In genomic region chr12:15603885-15604284, GRCm38 (mm10) we compare ENCODE assay signal across 28 mouse cellular contexts.
DNase-seq lines count a peak whose midpoint lies in the region; ATAC-seq and TF ChIP-seq lines count a peak whose summit lies in the region.
"Had no signal": no experiment of that assay in that cellular context is flagged by ENCODE, and none has a peak within 500 bp of the region (broad histone marks: within the 10 kb centered on the region; RNA-seq: fewer than 3 reads in every experiment).

No protein-coding gene starts in this region.

- no peaks in the 10 kb centered on the region for H3K27me3 ChIP-seq in limb, embryonic 10.5 days (ENCODE audit: low read depth, poor library complexity, severe bottlenecking)
- no peaks in the 10 kb centered on the region for H3K27me3 ChIP-seq in midbrain, embryonic 13.5 days
- H3K27me3 ChIP-seq: forebrain, embryonic 15.5 days; heart, embryonic 13.5 days; lung, embryonic 15.5 days; neural tube, embryonic 15.5 days had no signal

- no peaks in the 10 kb centered on the region for H3K36me3 ChIP-seq in limb, embryonic 10.5 days
- no peaks in the 10 kb centered on the region for H3K36me3 ChIP-seq in midbrain, embryonic 13.5 days
- H3K36me3 ChIP-seq: forebrain, embryonic 15.5 days; G1E; heart, embryonic 13.5 days; lung, embryonic 15.5 days; neural tube, embryonic 15.5 days had no signal

- peaks cover 39% of the 10 kb centered on the region for H3K4me1 ChIP-seq in limb, embryonic 10.5 days
- peaks cover 17% of the 10 kb centered on the region for H3K4me1 ChIP-seq in midbrain, embryonic 13.5 days (replicated peaks)

- TF ChIP-seq CTCF in gastrocnemius, adult 2 months (IDR thresholded peaks at IDR 0.05), result no peak
- TF ChIP-seq CTCF in brain, embryonic 14.5 days (IDR thresholded peaks at IDR 0.05; ENCODE audit: borderline replicate concordance, extremely low read depth, insufficient read depth, insufficient read length), result no peak

- H3K4me2 ChIP-seq in midbrain, embryonic 13.5 days (replicated peaks), result no peak overlapping the region
- H3K4me2 ChIP-seq: forebrain, embryonic 15.5 days; heart, embryonic 13.5 days; hindbrain, embryonic 14.5 days; liver, embryonic 11.5 days; lung, embryonic 15.5 days; neural tube, embryonic 15.5 days had no signal

- no peak for TF ChIP-seq POLR2A in brain, embryonic 14.5 days (IDR thresholded peaks at IDR 0.05; ENCODE audit: borderline replicate concordance, extremely low read depth, insufficient read depth, insufficient read length, poor library complexity, severe bottlenecking)

- intact Hi-C loops in gastrocnemius, adult 2 months (cut with DNase I), result no loop called here
- intact Hi-C loops in left cerebral cortex, postnatal 10 days (cut with DNase I), result no loop called here

- H3K27ac ChIP-seq in gastrocnemius, adult 2 months, result peak overlapping the region; percentile 25; the same call in 1 of the 2 replicates
- peak overlapping the region; percentile 51; the same call in 1 of the 2 replicates for H3K27ac ChIP-seq in limb, embryonic 10.5 days
- H3K27ac ChIP-seq in midbrain, embryonic 13.5 days, result peak overlapping the region; percentile 26; the same call in 1 of the 2 replicates
- H3K27ac ChIP-seq: forebrain, embryonic 15.5 days; heart, embryonic 13.5 days; hindbrain, embryonic 14.5 days; left cerebral cortex, adult 2 months; lung, embryonic 15.5 days; neural tube, embryonic 15.5 days had no signal

- no peak for DNase-seq in gastrocnemius, adult 2 months
- no peak for DNase-seq in gastrocnemius, adult 8-10 months (ENCODE audit: low spot score in 2 of 2)
- peak; percentile 9 for DNase-seq in brain, embryonic 14.5 days (ENCODE audit: low read depth)
- no peak for DNase-seq in limb, embryonic 10.5 days (ENCODE audit: low spot score)
- no peak for DNase-seq in adrenal gland, adult (ENCODE audit: inconsistent age in 2 of 2, low spot score in 1 of 2)
- no peak for DNase-seq in left cerebral cortex, postnatal 10 days (ENCODE audit: extremely low spot score in 1 of 2, low spot score in 2 of 2)
- DNase-seq: adrenal gland, postnatal 14 days; cerebellum, adult 18-20 months; cerebellum, postnatal 10 days; heart, postnatal 10 days; kidney, adult 9 months; kidney, postnatal 10 days; left cerebral cortex, postnatal 4 days; lung, postnatal 4 days; right cerebral cortex, adult 18-20 months; spleen, adult 18-20 months; thymus, postnatal 14 days had no signal

- WGBS in limb, embryonic 10.5 days, result 65% methylated on average over 5 of the region's 5 CpGs
- 47% methylated on average over 5 of the region's 5 CpGs for WGBS in midbrain, embryonic 13.5 days

- H3K9ac ChIP-seq in midbrain, embryonic 13.5 days (replicated peaks), result no peak overlapping the region
- H3K9ac ChIP-seq: forebrain, embryonic 15.5 days; heart, embryonic 13.5 days; hindbrain, embryonic 14.5 days; lung, embryonic 15.5 days; neural tube, embryonic 15.5 days had no signal

- no peak overlapping the region for H3K4me3 ChIP-seq in gastrocnemius, adult 2 months
- H3K4me3 ChIP-seq in limb, embryonic 10.5 days, result no peak overlapping the region
- H3K4me3 ChIP-seq in midbrain, embryonic 13.5 days (replicated peaks), result no peak overlapping the region
- H3K4me3 ChIP-seq: forebrain, embryonic 15.5 days; heart, embryonic 13.5 days; left cerebral cortex, adult 2 months; lung, embryonic 15.5 days; neural tube, embryonic 15.5 days had no signal

- ATAC-seq in midbrain, embryonic 13.5 days, result no peak
- no peak for ATAC-seq in megakaryocyte, adult 5-6 weeks (ENCODE audit: poor library complexity, severe bottlenecking)
- ATAC-seq: forebrain, embryonic 15.5 days; intestine, postnatal 0 days had no signal

- H3K9me3 ChIP-seq in limb, embryonic 10.5 days (replicated peaks), result no peaks in the 10 kb centered on the region
- no peaks in the 10 kb centered on the region for H3K9me3 ChIP-seq in midbrain, embryonic 13.5 days
- H3K9me3 ChIP-seq: forebrain, embryonic 15.5 days; G1E; heart, embryonic 13.5 days; lung, embryonic 15.5 days; neural tube, embryonic 15.5 days had no signal
